ENCODE assay signal across 36 mouse cellular contexts in genomic region chrX:156832176-156832575, GRCm38 (mm10).
"Had no signal": no experiment of that assay in that cellular context is flagged by ENCODE, and none has a peak within 500 bp of the region (broad histone marks: within the 10 kb centered on the region; RNA-seq: fewer than 3 reads in every experiment).

No protein-coding gene starts in this region.

- H3K27me3 ChIP-seq: heart, embryonic 12.5 days; heart, embryonic 13.5 days; heart, embryonic 15.5 days; hindbrain, embryonic 12.5 days; hindbrain, embryonic 13.5 days; hindbrain, embryonic 15.5 days; intestine, embryonic 15.5 days; kidney, embryonic 15.5 days had no signal

- H3K9me3 ChIP-seq: heart, embryonic 10.5 days; heart, embryonic 12.5 days; heart, embryonic 13.5 days; heart, embryonic 15.5 days; hindbrain, embryonic 10.5 days; hindbrain, embryonic 12.5 days; hindbrain, embryonic 13.5 days; hindbrain, embryonic 15.5 days; intestine, embryonic 15.5 days; kidney, embryonic 15.5 days had no signal

- H3K36me3 ChIP-seq: heart, embryonic 10.5 days; heart, embryonic 12.5 days; heart, embryonic 13.5 days; heart, embryonic 15.5 days; hindbrain, embryonic 10.5 days; hindbrain, embryonic 12.5 days; hindbrain, embryonic 13.5 days; hindbrain, embryonic 15.5 days; intestine, embryonic 15.5 days; kidney, embryonic 15.5 days had no signal

- ATAC-seq: hindbrain, embryonic 16.5 days; hindbrain, postnatal 0 days; inflammation-experienced regulatory T-cells, adult 6 months; intestine, embryonic 15.5 days; intestine, embryonic 16.5 days; intestine, postnatal 0 days had no signal

- H3K27ac ChIP-seq: heart, embryonic 10.5 days; heart, embryonic 13.5 days; heart, embryonic 15.5 days; hindbrain, embryonic 10.5 days; hindbrain, embryonic 12.5 days; hindbrain, embryonic 13.5 days; hindbrain, embryonic 14.5 days; hindbrain, embryonic 15.5 days; hindbrain, postnatal 0 days; intestine, embryonic 15.5 days; kidney, embryonic 15.5 days; kidney, postnatal 0 days; layer of hippocampus, adult 2 months; left cerebral cortex, adult 2 months had no signal

- H3K4me1 ChIP-seq: heart, embryonic 10.5 days; heart, embryonic 12.5 days; heart, embryonic 13.5 days; heart, embryonic 15.5 days; hindbrain, embryonic 10.5 days; hindbrain, embryonic 12.5 days; hindbrain, embryonic 13.5 days; hindbrain, embryonic 15.5 days; intestine, embryonic 15.5 days; kidney, embryonic 15.5 days had no signal

- H3K4me2 ChIP-seq: heart, embryonic 11.5 days; heart, embryonic 12.5 days; heart, embryonic 13.5 days; heart, embryonic 15.5 days; hindbrain, embryonic 12.5 days; hindbrain, embryonic 13.5 days; hindbrain, embryonic 14.5 days; hindbrain, embryonic 15.5 days; intestine, embryonic 15.5 days; kidney, embryonic 15.5 days had no signal

- DNase-seq: heart, postnatal 10 days; heart, postnatal 14 days; heart, postnatal 36 days; heart, postnatal 4 days; kidney, adult 11 months; kidney, adult 18-20 months; kidney, adult 2 months; kidney, adult 8-10 months; kidney, adult 9 months; kidney, postnatal 10 days; kidney, postnatal 14 days; kidney, postnatal 25 days; kidney, postnatal 36 days; kidney, postnatal 4 days; layer of hippocampus, adult 9-11 months; layer of hippocampus, postnatal 36 days had no signal

- H3K4me3 ChIP-seq: heart, embryonic 10.5 days; heart, embryonic 12.5 days; heart, embryonic 13.5 days; heart, embryonic 15.5 days; hindbrain, embryonic 10.5 days; hindbrain, embryonic 12.5 days; hindbrain, embryonic 13.5 days; hindbrain, embryonic 15.5 days; intestine, embryonic 15.5 days; kidney, embryonic 15.5 days; layer of hippocampus, adult 2 months; left cerebral cortex, adult 2 months had no signal

- H3K9ac ChIP-seq: heart, embryonic 12.5 days; heart, embryonic 13.5 days; heart, embryonic 15.5 days; hindbrain, embryonic 12.5 days; hindbrain, embryonic 13.5 days; hindbrain, embryonic 14.5 days; hindbrain, embryonic 15.5 days; intestine, embryonic 15.5 days; kidney, embryonic 15.5 days had no signal
